Mouse (Mus musculus): ENCODE measurements around the gene Efcab2. TPM values are rescaled to one million over a fixed set of nuclear protein-coding genes. Genes with fewer than 3 reads are reported as not detected.

Gene Efcab2
- polyA plus RNA-seq, 1 experiment = 15.2 TPM

DNA sequence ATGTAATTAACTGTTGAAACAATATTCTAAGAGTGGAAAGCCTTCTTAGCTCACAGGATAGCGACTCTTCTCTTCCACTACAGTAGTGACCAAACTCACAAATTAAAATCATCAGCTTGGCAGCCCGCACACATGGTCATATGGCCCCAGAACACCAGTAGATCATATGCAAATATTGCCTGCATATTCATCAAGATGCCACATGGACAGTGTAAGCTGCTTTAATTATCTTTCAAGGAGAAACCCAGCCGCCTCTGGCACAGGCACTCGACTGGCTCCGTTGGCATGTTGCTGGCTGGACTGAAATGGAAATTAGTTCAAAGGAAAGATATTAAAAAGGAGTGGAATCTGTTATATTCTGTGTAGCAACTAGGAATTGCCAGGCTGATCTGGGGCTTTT lies 116.5 kb downstream of the Efcab2 start:
- Histone ChIP-seq H3K27ac (ENCODE audit: control insufficient read depth, insufficient read depth, low read depth, low read length) (no peak overlapping the region), H3K36me3 (ENCODE audit: control insufficient read depth, insufficient read depth, low read length) (no peaks in the 10 kb centered on the region), H3K4me3 (ENCODE audit: control insufficient read depth, low read depth, low read length) (no peak overlapping the region), H3K27me3 (ENCODE audit: control insufficient read depth, insufficient read depth, low read length) (no peaks in the 10 kb centered on the region), H3K4me1 (ENCODE audit: control insufficient read depth, insufficient read depth, low read length) (peaks cover 2% of the 10 kb centered on the region)
- TF ChIP-seq POLR2A (IDR thresholded peaks at IDR 0.05; ENCODE audit: control insufficient read depth, low read depth, low read length) = no peak
- TF ChIP-seq CTCF (IDR thresholded peaks at IDR 0.05; ENCODE audit: control insufficient read depth, insufficient read depth, insufficient replicate concordance, low read depth, low read length) = no peak

GRCm38 (mm10) chr1:178523152-178523551 lies 117.3 kb downstream of the Efcab2 start:
- Histone ChIP-seq H3K36me3 (ENCODE audit: control insufficient read depth, insufficient read depth, low read length) (no peaks in the 10 kb centered on the region), H3K4me3 (ENCODE audit: control insufficient read depth, low read depth, low read length) (no peak overlapping the region), H3K27me3 (ENCODE audit: control insufficient read depth, insufficient read depth, low read length) (no peaks in the 10 kb centered on the region), H3K27ac (ENCODE audit: control insufficient read depth, insufficient read depth, low read depth, low read length) (no peak overlapping the region), H3K4me1 (ENCODE audit: control insufficient read depth, insufficient read depth, low read length) (peaks cover 5% of the 10 kb centered on the region)
- TF ChIP-seq POLR2A (IDR thresholded peaks at IDR 0.05; ENCODE audit: control insufficient read depth, low read depth, low read length) (no peak), CTCF (IDR thresholded peaks at IDR 0.05; ENCODE audit: control insufficient read depth, insufficient read depth, insufficient replicate concordance, low read depth, low read length) (no peak)

DNA sequence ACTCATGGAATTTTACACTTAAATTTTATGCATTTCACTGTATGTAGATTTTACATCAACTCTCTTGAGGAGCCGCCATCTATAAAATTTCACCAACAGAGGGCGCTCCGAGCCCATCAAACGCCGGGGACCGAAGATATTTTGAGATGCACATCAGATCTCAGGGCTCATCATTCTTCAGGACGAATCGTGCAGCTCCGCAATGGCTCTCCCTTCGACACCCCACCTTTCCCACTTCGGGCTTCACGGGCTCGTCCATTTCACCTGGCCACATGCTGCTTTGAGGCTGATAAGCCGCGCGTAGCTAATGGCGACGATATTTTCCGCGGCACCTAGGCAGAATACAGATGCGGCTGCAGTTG lies 121.3 kb downstream of the Efcab2 start:
- TF ChIP-seq CTCF (IDR thresholded peaks at IDR 0.05; ENCODE audit: control insufficient read depth, insufficient read depth, insufficient replicate concordance, low read depth, low read length) = peak; percentile 46; the same call in 1 of the 2 replicates
- TF ChIP-seq POLR2A (IDR thresholded peaks at IDR 0.05; ENCODE audit: control insufficient read depth, low read depth, low read length) = no peak
- no peaks in the 10 kb centered on the region; the same call in 1 of the 2 replicates for H3K27me3 ChIP-seq (ENCODE audit: control insufficient read depth, insufficient read depth, low read length)
- peaks cover 19% of the 10 kb centered on the region for H3K4me1 ChIP-seq (ENCODE audit: control insufficient read depth, insufficient read depth, low read length)
- H3K4me3 ChIP-seq (ENCODE audit: control insufficient read depth, low read depth, low read length) = peak overlapping the region; percentile 81
- no peaks in the 10 kb centered on the region for H3K36me3 ChIP-seq (ENCODE audit: control insufficient read depth, insufficient read depth, low read length)
- H3K27ac ChIP-seq (ENCODE audit: control insufficient read depth, insufficient read depth, low read depth, low read length) = no peak overlapping the region

GRCm38 (mm10) chr1:178527547-178528361 lies 121.9 kb downstream of the Efcab2 start:
- no peaks in the 10 kb centered on the region for H3K36me3 ChIP-seq (ENCODE audit: control insufficient read depth, insufficient read depth, low read length)
- no peaks in the 10 kb centered on the region; the same call in 1 of the 2 replicates for H3K27me3 ChIP-seq (ENCODE audit: control insufficient read depth, insufficient read depth, low read length)
- peaks cover 19% of the 10 kb centered on the region for H3K4me1 ChIP-seq (ENCODE audit: control insufficient read depth, insufficient read depth, low read length)
- no peak overlapping the region for H3K27ac ChIP-seq (ENCODE audit: control insufficient read depth, insufficient read depth, low read depth, low read length)
- H3K4me3 ChIP-seq (ENCODE audit: control insufficient read depth, low read depth, low read length) = peak overlapping the region; percentile 81
- TF ChIP-seq CTCF (IDR thresholded peaks at IDR 0.05; ENCODE audit: control insufficient read depth, insufficient read depth, insufficient replicate concordance, low read depth, low read length) (no peak), POLR2A (IDR thresholded peaks at IDR 0.05; ENCODE audit: control insufficient read depth, low read depth, low read length) (no peak)

- Histone ChIP-seq H3K27me3 (ENCODE audit: control insufficient read depth, insufficient read depth, low read length) (no peaks in the 10 kb centered on the region; the same call in 1 of the 2 replicates), H3K36me3 (ENCODE audit: control insufficient read depth, insufficient read depth, low read length) (no peaks in the 10 kb centered on the region), H3K4me1 (ENCODE audit: control insufficient read depth, insufficient read depth, low read length) (peaks cover 19% of the 10 kb centered on the region), H3K27ac (ENCODE audit: control insufficient read depth, insufficient read depth, low read depth, low read length) (no peak within 1 kb of the TSS), H3K4me3 (ENCODE audit: control insufficient read depth, low read depth, low read length) (peak within 1 kb of the TSS; percentile 81)
- TF ChIP-seq POLR2A (IDR thresholded peaks at IDR 0.05; ENCODE audit: control insufficient read depth, low read depth, low read length) = no peak
- no peak for TF ChIP-seq CTCF (IDR thresholded peaks at IDR 0.05; ENCODE audit: control insufficient read depth, insufficient read depth, insufficient replicate concordance, low read depth, low read length)
Measured at GRCm38 (mm10) chr1:178528431-178529351, 122.8 kb downstream of the Efcab2 start, which contains the start of gene Kif26b. Gene Kif26b, plus strand, starts transcription at chr1:178529125.

- Histone ChIP-seq H3K4me3 (ENCODE audit: control insufficient read depth, low read depth, low read length) (peak overlapping the region; percentile 81), H3K36me3 (ENCODE audit: control insufficient read depth, insufficient read depth, low read length) (no peaks in the 10 kb centered on the region), H3K27me3 (ENCODE audit: control insufficient read depth, insufficient read depth, low read length) (no peaks in the 10 kb centered on the region; the same call in 1 of the 2 replicates), H3K4me1 (ENCODE audit: control insufficient read depth, insufficient read depth, low read length) (peaks cover 19% of the 10 kb centered on the region), H3K27ac (ENCODE audit: control insufficient read depth, insufficient read depth, low read depth, low read length) (no peak overlapping the region)
- TF ChIP-seq POLR2A (IDR thresholded peaks at IDR 0.05; ENCODE audit: control insufficient read depth, low read depth, low read length) (no peak), CTCF (IDR thresholded peaks at IDR 0.05; ENCODE audit: control insufficient read depth, insufficient read depth, insufficient replicate concordance, low read depth, low read length) (no peak)
Measured at GRCm38 (mm10) chr1:178529512-178530300, 123.8 kb downstream of the Efcab2 start.
